Mouse (Mus musculus): ENCODE data around the gene Sumf1.

- TF ChIP-seq CTCF (conservative IDR thresholded peaks at IDR 0.05; ENCODE audit: insufficient read depth, insufficient read length, low read depth, low read length) (no peak), POLR2A (IDR thresholded peaks at IDR 0.05; ENCODE audit: low read depth, low read length) (no peak)
These were observed 20.4 kb downstream of the Sumf1 start for GRCm38 (mm10) chr6:108164935-108165334.
